Mouse (Mus musculus): Measurements from ENCODE around the gene Hoxc8. TPM values are rescaled to one million over a fixed set of nuclear protein-coding genes. Genes with fewer than 3 reads are reported as not detected.

The Hoxc8 gene
- polyA plus RNA-seq, 1 experiment from 2014 or later = 1.9 TPM

DNA sequence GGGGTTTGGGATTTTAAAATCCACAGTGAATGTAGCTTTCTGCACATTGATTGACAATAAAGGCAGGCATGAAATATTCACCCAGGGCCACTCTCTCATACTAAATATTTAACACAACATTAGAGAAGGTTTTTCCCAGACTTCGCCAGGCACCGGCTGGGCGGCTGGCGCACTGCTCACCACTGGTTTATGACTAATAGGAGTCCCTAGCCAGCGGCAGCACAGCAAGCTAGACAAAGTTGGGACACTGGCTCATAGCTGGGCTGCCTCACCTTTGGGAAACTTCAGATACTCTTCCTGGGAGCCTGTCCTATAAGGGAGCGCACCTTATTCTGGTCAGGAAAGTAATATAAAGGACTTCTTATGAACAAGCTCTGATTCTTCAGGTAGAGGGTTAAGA is 36.8 kb upstream of the Hoxc8 start:
- Histone ChIP-seq H3K36me3 (ENCODE audit: control insufficient read depth, insufficient read depth, low read length) (no peaks in the 10 kb centered on the region), H3K4me1 (replicated peaks; ENCODE audit: control insufficient read depth, insufficient read depth, low read length) (no peaks in the 10 kb centered on the region), H3K27ac (ENCODE audit: low read depth, low read length) (no peak overlapping the region), H3K9me3 (ENCODE audit: control insufficient read depth, low read length) (no peaks in the 10 kb centered on the region), H3K27me3 (replicated peaks; ENCODE audit: control insufficient read depth, insufficient read depth, low read length) (peaks cover 100% of the 10 kb centered on the region), H3K9ac (ENCODE audit: low read depth, low read length) (no peak overlapping the region), H3K4me3 (ENCODE audit: low read depth, low read length) (no peak overlapping the region), H3K4me2 (no peak overlapping the region)
- ATAC-seq (replicated peaks; ENCODE audit: low FRiP score) (no peak), DNase-seq (ENCODE audit: low spot score) (no peak)
- 7% methylated on average over 6 of the region's 6 CpGs for WGBS

DNA sequence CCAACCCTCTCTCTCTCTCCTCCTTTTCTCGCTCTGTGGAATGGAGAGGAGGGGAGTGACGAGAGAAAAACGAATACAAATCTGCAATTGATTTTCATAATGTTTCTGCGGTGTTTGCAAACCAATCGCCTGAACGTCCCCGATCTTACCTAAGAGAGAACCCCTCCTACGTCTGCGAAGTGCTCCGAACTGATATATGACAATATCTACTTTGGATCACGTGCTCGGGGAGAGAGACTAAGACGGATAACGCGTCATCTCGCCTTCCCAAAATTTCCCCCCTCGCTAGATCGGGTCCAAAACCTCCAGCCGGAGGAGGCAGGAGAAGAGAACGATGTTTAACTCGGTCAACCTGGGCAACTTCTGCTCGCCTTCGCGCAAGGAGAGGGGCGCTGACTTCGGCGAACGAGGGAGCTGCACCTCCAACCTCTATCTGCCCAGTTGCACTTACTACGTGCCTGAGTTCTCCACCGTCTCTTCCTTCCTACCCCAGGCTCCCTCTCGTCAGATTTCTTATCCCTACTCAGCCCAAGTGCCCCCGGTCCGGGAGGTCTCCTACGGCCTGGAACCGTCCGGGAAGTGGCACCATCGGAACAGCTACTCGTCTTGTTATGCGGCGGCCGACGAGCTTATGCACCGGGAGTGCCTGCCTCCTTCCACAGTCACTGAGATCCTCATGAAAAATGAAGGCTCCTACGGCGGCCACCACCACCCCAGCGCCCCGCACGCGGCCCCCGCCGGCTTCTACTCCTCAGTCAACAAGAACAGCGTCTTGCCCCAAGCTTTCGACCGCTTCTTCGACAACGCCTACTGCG is 36.0 kb upstream of the Hoxc8 start, which contains the start of gene Hoxc11:
TSS of gene Hoxc11 (plus strand) at position 236 of the 815 bp plus-strand sequence.
- Histone ChIP-seq H3K36me3 (ENCODE audit: control insufficient read depth, insufficient read depth, low read length) (no peaks in the 10 kb centered on the region), H3K4me1 (replicated peaks; ENCODE audit: control insufficient read depth, insufficient read depth, low read length) (no peaks in the 10 kb centered on the region), H3K27me3 (replicated peaks; ENCODE audit: control insufficient read depth, insufficient read depth, low read length) (peaks cover 99% of the 10 kb centered on the region), H3K9me3 (ENCODE audit: control insufficient read depth, low read length) (no peaks in the 10 kb centered on the region), H3K27ac (ENCODE audit: low read depth, low read length) (no peak within 1 kb of the TSS), H3K4me3 (ENCODE audit: low read depth, low read length) (no peak within 1 kb of the TSS), H3K4me2 (no peak within 1 kb of the TSS), H3K9ac (ENCODE audit: low read depth, low read length) (no peak within 1 kb of the TSS)
- ATAC-seq (replicated peaks; ENCODE audit: low FRiP score) (no peak), DNase-seq (ENCODE audit: low spot score) (no peak)
- 2% methylated on average over 57 of the region's 57 CpGs for WGBS

GRCm38 (mm10) chr15:102955007-102955382 is 35.4 kb upstream of the Hoxc8 start:
- 1% methylated on average over 28 of the region's 28 CpGs for WGBS
- DNase-seq (ENCODE audit: low spot score) = no peak
- no peaks in the 10 kb centered on the region for H3K4me1 ChIP-seq (replicated peaks; ENCODE audit: control insufficient read depth, insufficient read depth, low read length)
- ATAC-seq (replicated peaks; ENCODE audit: low FRiP score) = no peak
- H3K4me2 ChIP-seq = no peak overlapping the region
- H3K27me3 ChIP-seq (replicated peaks; ENCODE audit: control insufficient read depth, insufficient read depth, low read length) = peaks cover 99% of the 10 kb centered on the region
- H3K9me3 ChIP-seq (ENCODE audit: control insufficient read depth, low read length) = no peaks in the 10 kb centered on the region
- no peak overlapping the region for H3K9ac ChIP-seq (ENCODE audit: low read depth, low read length)
- no peak overlapping the region for H3K27ac ChIP-seq (ENCODE audit: low read depth, low read length)
- H3K4me3 ChIP-seq (ENCODE audit: low read depth, low read length) = no peak overlapping the region
- no peaks in the 10 kb centered on the region for H3K36me3 ChIP-seq (ENCODE audit: control insufficient read depth, insufficient read depth, low read length)

- no peaks in the 10 kb centered on the region for H3K9me3 ChIP-seq (ENCODE audit: control insufficient read depth, low read length)
- no peak overlapping the region for H3K9ac ChIP-seq (ENCODE audit: low read depth, low read length)
- no peak overlapping the region for H3K4me3 ChIP-seq (ENCODE audit: low read depth, low read length)
- peaks cover 99% of the 10 kb centered on the region for H3K27me3 ChIP-seq (replicated peaks; ENCODE audit: control insufficient read depth, insufficient read depth, low read length)
- no peaks in the 10 kb centered on the region for H3K4me1 ChIP-seq (replicated peaks; ENCODE audit: control insufficient read depth, insufficient read depth, low read length)
- no peak overlapping the region for H3K4me2 ChIP-seq
- 1% methylated on average over 40 of the region's 40 CpGs for WGBS
- no peaks in the 10 kb centered on the region for H3K36me3 ChIP-seq (ENCODE audit: control insufficient read depth, insufficient read depth, low read length)
- no peak for DNase-seq (ENCODE audit: low spot score)
- H3K27ac ChIP-seq (ENCODE audit: low read depth, low read length) = no peak overlapping the region
- no peak for ATAC-seq (replicated peaks; ENCODE audit: low FRiP score)
Observed at GRCm38 (mm10) chr15:102955833-102956640, 34.4 kb upstream of the Hoxc8 start.

DNA sequence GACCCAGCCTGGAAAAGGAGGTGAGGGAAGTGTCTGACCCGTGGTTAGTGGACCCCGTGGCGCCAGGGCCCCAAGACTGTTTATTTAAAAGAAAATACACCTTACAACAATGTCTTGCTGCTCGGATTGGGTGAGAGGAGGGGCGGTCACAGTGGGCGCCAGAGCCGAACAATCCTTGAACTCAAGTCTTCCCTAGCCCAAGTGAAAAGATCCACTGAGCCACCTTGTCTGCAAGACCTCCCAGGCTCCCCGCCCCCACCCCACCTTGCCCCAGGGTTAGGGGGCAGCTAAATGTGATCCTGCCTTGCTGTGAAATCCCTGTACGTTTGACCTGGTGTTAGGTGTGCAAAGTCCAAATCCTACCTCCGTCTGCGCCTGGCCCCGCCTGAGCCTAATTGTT is 33.5 kb upstream of the Hoxc8 start:
- H3K27me3 ChIP-seq (replicated peaks; ENCODE audit: control insufficient read depth, insufficient read depth, low read length) = peaks cover 99% of the 10 kb centered on the region
- no peak overlapping the region for H3K27ac ChIP-seq (ENCODE audit: low read depth, low read length)
- H3K4me2 ChIP-seq = no peak overlapping the region
- whole genome bisulfite sequencing = 2% methylated on average over 12 of the region's 12 CpGs
- DNase-seq (ENCODE audit: low spot score) (no peak), ATAC-seq (replicated peaks; ENCODE audit: low FRiP score) (no peak)
- H3K36me3 ChIP-seq (ENCODE audit: control insufficient read depth, insufficient read depth, low read length) = no peaks in the 10 kb centered on the region
- no peak overlapping the region for H3K4me3 ChIP-seq (ENCODE audit: low read depth, low read length)
- no peak overlapping the region for H3K9ac ChIP-seq (ENCODE audit: low read depth, low read length)
- no peaks in the 10 kb centered on the region for H3K9me3 ChIP-seq (ENCODE audit: control insufficient read depth, low read length)
- no peaks in the 10 kb centered on the region for H3K4me1 ChIP-seq (replicated peaks; ENCODE audit: control insufficient read depth, insufficient read depth, low read length)

DNA sequence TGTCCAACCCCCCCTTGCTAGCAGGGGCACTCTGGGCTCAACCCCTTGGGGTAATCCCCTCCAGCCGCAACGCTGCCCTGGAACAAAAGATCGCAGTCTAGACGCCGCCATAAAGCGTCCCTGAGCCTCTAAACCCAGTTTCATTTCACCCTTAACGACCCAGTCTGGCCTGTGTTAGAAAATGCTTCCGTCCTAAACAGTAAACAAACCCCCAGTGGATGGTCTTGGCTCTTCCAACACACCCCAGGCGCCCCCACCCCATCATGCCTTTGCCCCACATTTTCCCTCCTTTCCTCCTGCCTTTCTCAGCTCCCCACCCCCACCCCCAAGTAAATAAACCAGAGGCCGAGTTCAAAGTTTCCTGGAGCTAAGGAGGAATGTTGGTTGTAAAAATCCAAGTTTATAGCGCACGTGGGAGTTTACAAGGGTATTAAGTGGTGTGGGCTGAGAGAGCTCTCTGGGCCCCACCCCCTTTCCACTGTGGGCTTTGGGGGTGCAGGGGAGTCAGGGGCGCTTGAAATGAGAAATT is 30.7 kb upstream of the Hoxc8 start:
- H3K27me3 ChIP-seq (replicated peaks; ENCODE audit: control insufficient read depth, insufficient read depth, low read length) = peaks cover 98% of the 10 kb centered on the region
- no peaks in the 10 kb centered on the region for H3K9me3 ChIP-seq (ENCODE audit: control insufficient read depth, low read length)
- H3K4me3 ChIP-seq (ENCODE audit: low read depth, low read length) = no peak overlapping the region
- no peak for DNase-seq (ENCODE audit: low spot score)
- no peaks in the 10 kb centered on the region for H3K4me1 ChIP-seq (replicated peaks; ENCODE audit: control insufficient read depth, insufficient read depth, low read length)
- no peak for ATAC-seq (replicated peaks; ENCODE audit: low FRiP score)
- no peak overlapping the region for H3K9ac ChIP-seq (ENCODE audit: low read depth, low read length)
- no peak overlapping the region for H3K4me2 ChIP-seq
- H3K27ac ChIP-seq (ENCODE audit: low read depth, low read length) = no peak overlapping the region
- WGBS = 2% methylated on average over 13 of the region's 13 CpGs
- H3K36me3 ChIP-seq (ENCODE audit: control insufficient read depth, insufficient read depth, low read length) = no peaks in the 10 kb centered on the region

- Histone ChIP-seq H3K9ac (ENCODE audit: low read depth, low read length) (no peak overlapping the region), H3K27ac (ENCODE audit: low read depth, low read length) (no peak overlapping the region), H3K36me3 (ENCODE audit: control insufficient read depth, insufficient read depth, low read length) (no peaks in the 10 kb centered on the region), H3K9me3 (ENCODE audit: control insufficient read depth, low read length) (no peaks in the 10 kb centered on the region), H3K4me2 (no peak overlapping the region), H3K27me3 (replicated peaks; ENCODE audit: control insufficient read depth, insufficient read depth, low read length) (peaks cover 98% of the 10 kb centered on the region), H3K4me3 (ENCODE audit: low read depth, low read length) (no peak overlapping the region), H3K4me1 (replicated peaks; ENCODE audit: control insufficient read depth, insufficient read depth, low read length) (peaks cover 3% of the 10 kb centered on the region; the same call in 1 of the 2 replicates)
- DNase-seq (ENCODE audit: low spot score) (no peak), ATAC-seq (replicated peaks; ENCODE audit: low FRiP score) (no peak)
- 5% methylated on average over 6 of the region's 6 CpGs for WGBS
Observed at GRCm38 (mm10) chr15:102961728-102962127, 28.7 kb upstream of the Hoxc8 start.

- H3K9ac ChIP-seq (ENCODE audit: low read depth, low read length) = no peak overlapping the region
Observed at GRCm38 (mm10) chr15:102962492-102962891, 27.9 kb upstream of the Hoxc8 start.

More at GRCm38 (mm10) chr15:102962492-102962891, 27.9 kb upstream of the Hoxc8 start:
- H3K4me1 ChIP-seq (replicated peaks; ENCODE audit: control insufficient read depth, insufficient read depth, low read length) = peaks cover 3% of the 10 kb centered on the region; the same call in 1 of the 2 replicates
- H3K4me3 ChIP-seq (ENCODE audit: low read depth, low read length) = no peak overlapping the region
- no peak overlapping the region for H3K27ac ChIP-seq (ENCODE audit: low read depth, low read length)
- H3K4me2 ChIP-seq = no peak overlapping the region
- no peak for ATAC-seq (replicated peaks; ENCODE audit: low FRiP score)
- no peaks in the 10 kb centered on the region for H3K9me3 ChIP-seq (ENCODE audit: control insufficient read depth, low read length)
- no peak for DNase-seq (ENCODE audit: low spot score)
- peaks cover 98% of the 10 kb centered on the region for H3K27me3 ChIP-seq (replicated peaks; ENCODE audit: control insufficient read depth, insufficient read depth, low read length)
- 4% methylated on average over 13 of the region's 13 CpGs for WGBS
- H3K36me3 ChIP-seq (ENCODE audit: control insufficient read depth, insufficient read depth, low read length) = no peaks in the 10 kb centered on the region
